Mouse (Mus musculus) brown adipose tissue, adult 24 weeks (tissue): ENCODE data around the gene Gm42791. TPM values are rescaled to one million over a fixed set of nuclear protein-coding genes. Genes with fewer than 3 reads are reported as not detected.

Experiments used
- H3K27ac ChIP-seq: fragments of 200-500 bp; replicated peaks from 2 replicates; pipeline ENCODE4 v1.5.1; 2012; ENCODE audit warnings: low read depth, mild to moderate bottlenecking, low read length
- H3K4me1 ChIP-seq: fragments of 200-500 bp; 2 replicates; pipeline ENCODE4 v1.6.1; 2012; ENCODE audit warnings: low read length, mixed read lengths; ENCODE audit not compliant: control insufficient read depth, insufficient read depth, insufficient read length
- H3K4me3 ChIP-seq: fragments of 200-500 bp; 2 replicates; pipeline ENCODE4 v1.5.1; 2012; ENCODE audit warnings: low read depth, mild to moderate bottlenecking, low read length, moderate library complexity; ENCODE audit not compliant: insufficient read depth
- polyA plus RNA-seq: library from polyadenylated mRNA; stranded (reverse); fragments of >200 nt; gene quantifications from 2 replicates; pipeline ENCODE4 v1.2.4, GENCODE M21; 2012; ENCODE audit not compliant: missing spikeins, insufficient read depth, insufficient read length

Gene Gm42791
- polyA plus RNA-seq, 1 experiment: not detected

DNA sequence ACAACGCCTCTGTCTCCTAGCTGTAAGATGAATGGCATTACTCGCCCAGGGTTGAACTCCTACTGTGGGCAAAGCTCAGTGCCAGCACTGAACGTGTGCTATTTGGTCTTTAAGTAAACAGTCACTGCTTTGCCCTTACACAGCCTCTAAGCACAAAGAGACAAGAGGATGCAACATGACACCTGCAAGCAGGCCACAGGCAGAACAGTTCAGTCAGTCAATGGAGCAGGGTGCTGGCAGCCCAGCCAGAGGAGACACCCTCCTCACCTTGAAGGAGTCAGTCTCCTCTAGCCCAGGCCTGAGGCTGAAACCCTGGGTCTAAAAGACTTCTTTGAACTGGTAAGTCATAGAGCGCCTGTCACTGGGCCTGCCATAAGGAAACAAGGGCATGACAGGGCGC lies 76.9 kb downstream of the Gm42791 start:
- H3K4me1 ChIP-seq: no peaks in the 10 kb centered on the region
- H3K27ac ChIP-seq: no peak overlapping the region
- H3K4me3 ChIP-seq: no peak overlapping the region

DNA sequence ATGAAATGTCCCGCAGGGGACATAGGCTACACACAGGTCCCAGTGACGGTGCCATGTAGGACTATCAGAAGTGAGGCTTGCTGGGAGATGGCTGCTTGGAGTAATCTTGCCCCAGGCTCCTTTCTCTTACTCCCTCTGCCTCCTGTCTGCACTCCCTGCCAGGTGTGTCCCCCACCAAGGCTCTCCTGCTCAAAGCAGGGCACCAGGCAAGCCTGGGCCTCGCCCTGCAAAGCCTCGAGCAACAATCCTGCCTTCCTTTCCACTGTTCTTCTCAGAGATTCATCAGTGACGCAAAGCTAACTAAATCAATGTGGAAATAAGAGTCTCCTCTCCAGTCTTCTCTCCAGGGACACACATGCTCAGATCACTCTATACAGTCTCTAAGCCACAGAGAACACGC lies 78.2 kb downstream of the Gm42791 start:
- Histone ChIP-seq H3K4me1 (no peaks in the 10 kb centered on the region), H3K4me3 (no peak overlapping the region), H3K27ac (no peak overlapping the region)

DNA sequence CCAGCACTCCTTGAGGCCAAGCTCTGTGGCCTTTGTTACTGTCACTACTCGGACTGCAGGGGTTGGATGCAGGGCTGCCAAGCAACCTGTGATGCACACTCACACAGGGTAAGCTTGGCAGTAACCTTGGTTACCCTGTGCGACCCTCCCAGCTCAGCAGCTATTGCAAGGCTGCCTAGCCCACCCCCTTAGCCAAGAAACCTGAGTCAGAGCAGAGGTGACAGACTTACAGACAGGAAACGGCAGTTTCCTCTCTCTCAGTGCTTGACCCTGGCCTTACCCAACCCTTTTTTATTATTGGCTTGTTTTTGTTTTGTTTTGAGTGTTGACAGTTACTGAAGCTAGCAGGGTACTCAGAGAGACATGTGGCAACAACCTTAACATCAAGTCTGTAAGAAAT lies 82.7 kb downstream of the Gm42791 start:
- H3K4me3 ChIP-seq: no peak overlapping the region
- no peak overlapping the region for H3K27ac ChIP-seq
- peaks cover 15% of the 10 kb centered on the region for H3K4me1 ChIP-seq

DNA sequence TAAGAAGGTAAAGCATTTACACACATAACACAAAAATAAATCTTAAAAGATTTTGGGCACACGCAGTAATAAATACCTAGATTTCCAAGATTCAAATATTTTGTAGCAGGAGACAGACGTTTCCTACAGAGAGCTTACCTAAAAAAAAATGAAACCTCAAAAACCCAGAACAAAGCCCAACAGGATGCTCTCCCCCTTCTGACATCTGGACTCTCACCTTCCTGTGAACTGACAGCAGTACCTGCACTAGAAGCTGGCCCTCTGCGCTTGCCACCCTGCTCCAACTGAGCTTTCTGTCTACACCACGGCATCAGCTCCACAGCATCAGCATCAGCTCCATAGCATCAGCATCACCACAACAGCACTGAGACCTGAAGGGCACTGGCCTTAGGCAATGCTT lies 84.9 kb downstream of the Gm42791 start:
- Histone ChIP-seq H3K4me3 (no peak overlapping the region), H3K27ac (no peak overlapping the region), H3K4me1 (peaks cover 15% of the 10 kb centered on the region)

DNA sequence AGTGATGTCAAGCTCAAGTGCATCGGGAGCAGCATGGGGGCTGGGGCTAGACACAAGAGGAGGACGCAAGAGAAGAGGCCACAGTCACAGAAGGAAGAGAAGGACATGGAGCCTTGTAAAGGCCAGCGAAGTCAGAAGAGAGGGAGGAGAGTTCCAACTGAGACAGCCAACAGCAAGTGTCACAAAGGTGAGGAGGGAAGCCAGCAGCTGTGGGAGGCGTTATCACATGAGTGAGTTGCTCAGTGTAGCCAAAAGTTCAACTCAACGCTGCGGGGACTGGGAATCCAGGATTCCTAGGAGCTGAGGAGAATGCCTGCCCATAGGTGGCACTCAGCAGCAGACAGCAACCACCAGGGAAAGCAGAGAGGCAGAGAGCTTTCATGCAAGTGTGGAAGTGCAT lies 85.5 kb downstream of the Gm42791 start:
- Histone ChIP-seq H3K27ac (no peak overlapping the region), H3K4me1 (peaks cover 15% of the 10 kb centered on the region), H3K4me3 (no peak overlapping the region)

DNA sequence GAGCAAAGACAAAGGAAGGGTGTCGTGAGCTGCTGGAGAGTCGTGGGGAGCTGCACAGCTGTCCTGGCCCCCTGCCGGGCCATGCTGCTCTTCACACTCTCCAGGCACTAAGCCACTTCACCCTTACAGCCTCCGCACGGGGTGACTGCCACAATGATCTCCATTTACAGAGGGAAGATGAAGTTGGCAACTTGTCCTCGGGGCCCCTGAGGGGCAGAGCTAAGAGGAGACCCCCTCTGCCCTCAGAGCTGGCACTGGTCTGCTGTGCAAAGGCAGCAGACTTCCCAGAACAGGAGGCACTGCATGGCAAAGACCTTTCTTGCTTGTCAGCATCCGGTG lies 85.9 kb downstream of the Gm42791 start:
- Histone ChIP-seq H3K27ac (no peak overlapping the region), H3K4me1 (peaks cover 15% of the 10 kb centered on the region), H3K4me3 (no peak overlapping the region)

DNA sequence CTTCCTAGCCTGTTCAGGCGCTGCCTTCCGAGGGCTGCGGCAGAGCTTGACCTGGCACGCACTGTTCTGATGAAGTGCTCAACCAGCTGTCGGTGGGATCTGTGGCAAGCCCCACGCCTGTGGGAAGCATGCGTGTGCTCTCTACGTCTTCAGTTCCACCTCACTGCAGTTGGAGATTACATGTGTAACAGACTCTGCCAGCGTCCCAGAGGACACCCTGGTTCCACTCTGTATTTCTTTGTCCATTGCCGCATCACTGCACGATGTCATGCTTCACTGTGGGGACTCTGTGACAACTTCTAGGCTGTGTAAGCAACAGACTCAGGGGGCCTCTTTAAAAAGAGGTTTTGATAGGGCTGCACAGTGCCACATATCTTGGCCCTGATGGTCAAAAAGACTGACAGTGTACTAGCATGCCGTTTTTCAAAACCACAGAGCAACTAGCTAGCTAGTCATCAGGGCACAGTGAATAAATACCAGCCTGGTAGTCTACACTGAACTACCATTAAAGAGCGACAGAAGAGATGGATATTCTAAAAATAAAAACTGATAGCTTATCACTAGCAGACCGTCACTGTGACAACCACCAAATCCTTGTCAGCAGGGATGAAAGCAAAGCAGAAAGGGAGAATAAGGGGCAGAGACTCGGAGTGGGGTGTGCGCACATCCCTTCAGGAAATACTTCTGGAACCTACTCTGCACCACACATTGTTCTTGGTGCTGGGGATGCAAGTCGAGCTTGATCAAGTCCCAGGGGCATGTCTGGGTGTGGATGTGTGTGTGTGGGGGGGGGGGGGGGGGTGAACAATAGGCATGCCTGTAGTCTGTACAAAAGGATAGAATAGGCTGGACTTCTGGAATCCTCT lies 86.5 kb downstream of the Gm42791 start:
- H3K27ac ChIP-seq: no peak overlapping the region
- no peak overlapping the region for H3K4me3 ChIP-seq
- peaks cover 15% of the 10 kb centered on the region for H3K4me1 ChIP-seq

DNA sequence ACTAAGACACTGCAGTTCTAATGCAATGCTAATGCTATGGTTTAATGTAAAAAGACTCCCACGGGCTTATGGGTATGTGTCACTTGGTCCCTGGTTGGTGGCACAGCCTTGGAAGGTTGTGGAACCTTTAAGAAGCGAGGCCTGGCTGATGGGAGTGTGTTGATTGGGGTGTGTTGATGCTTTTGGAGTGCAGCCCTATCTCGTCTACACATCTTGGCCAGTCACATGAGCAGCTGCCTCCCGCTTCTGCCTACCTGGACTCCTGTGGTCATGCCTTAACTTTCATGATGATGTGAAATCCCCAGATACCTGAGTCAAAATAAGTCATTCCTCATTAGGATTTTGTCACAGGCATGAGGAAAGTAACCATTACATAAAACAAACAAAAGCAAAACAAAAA lies 88.6 kb downstream of the Gm42791 start:
- Histone ChIP-seq H3K27ac (no peak overlapping the region), H3K4me3 (no peak overlapping the region), H3K4me1 (peaks cover 15% of the 10 kb centered on the region)

DNA sequence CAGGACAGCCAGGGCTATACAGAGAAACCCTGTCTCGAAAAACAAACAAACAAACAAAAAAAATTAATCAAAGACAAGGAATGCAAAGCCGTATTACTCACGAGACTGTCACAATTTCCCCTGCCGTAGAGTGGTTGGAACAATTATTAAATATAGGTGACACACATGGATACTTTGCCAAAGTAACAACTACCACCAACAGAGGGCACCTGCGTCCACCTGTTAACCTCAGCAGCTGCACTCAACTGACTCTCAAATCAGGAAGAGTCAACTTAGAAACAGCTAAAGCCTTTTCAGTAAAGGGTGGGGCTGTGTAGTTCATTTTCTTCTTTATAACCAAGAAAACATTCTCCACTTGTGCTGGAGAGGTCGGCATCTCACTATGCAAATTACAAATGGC lies 90.1 kb downstream of the Gm42791 start:
- H3K4me1 ChIP-seq: peaks cover 12% of the 10 kb centered on the region
- H3K27ac ChIP-seq: no peak overlapping the region
- H3K4me3 ChIP-seq: no peak overlapping the region

DNA sequence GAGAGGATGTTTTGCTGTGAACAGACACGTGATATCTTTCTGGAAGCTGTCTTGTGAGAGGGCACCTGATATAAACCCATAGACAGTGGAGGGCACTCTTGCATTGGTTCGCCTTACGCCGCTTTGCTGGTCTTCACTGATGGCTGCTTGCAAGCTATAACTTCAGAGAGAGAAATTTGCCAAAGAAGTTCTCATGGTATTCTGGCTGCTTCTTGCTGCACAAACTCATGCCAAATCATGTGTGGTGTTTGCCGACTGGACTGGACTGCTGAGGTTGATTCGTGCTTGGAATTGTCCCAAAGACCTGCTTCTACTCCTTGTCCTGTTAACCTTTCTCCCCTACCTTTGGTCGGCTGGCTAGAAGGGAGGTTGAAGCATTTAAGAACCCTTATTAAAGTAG lies 95.6 kb downstream of the Gm42791 start:
- no peak overlapping the region for H3K27ac ChIP-seq
- no peaks in the 10 kb centered on the region for H3K4me1 ChIP-seq
- no peak overlapping the region for H3K4me3 ChIP-seq

DNA sequence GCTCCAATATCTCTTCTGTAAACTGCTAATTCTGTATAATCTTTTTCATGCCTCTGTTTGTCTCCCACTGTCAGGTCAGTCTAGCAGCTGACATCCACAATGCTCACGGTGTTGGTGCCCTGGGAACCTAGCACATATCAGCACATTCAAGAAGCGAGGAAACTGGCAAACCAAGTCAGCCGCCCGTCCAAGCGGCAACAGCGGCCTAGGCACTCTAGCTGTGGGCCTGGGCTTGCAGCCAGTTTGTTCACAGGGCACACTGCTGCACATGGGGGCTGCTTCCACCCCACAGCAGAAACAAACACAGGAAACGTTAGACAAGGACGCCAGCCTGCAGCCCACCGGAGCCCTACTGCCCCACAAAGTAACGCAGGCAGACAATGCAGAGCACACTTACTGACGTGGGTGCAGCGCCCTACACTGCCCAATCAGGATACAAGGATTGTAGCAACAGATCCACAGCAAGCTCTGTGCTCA lies 97.0 kb downstream of the Gm42791 start:
- no peak overlapping the region for H3K27ac ChIP-seq
- no peaks in the 10 kb centered on the region for H3K4me1 ChIP-seq
- H3K4me3 ChIP-seq: no peak overlapping the region

DNA sequence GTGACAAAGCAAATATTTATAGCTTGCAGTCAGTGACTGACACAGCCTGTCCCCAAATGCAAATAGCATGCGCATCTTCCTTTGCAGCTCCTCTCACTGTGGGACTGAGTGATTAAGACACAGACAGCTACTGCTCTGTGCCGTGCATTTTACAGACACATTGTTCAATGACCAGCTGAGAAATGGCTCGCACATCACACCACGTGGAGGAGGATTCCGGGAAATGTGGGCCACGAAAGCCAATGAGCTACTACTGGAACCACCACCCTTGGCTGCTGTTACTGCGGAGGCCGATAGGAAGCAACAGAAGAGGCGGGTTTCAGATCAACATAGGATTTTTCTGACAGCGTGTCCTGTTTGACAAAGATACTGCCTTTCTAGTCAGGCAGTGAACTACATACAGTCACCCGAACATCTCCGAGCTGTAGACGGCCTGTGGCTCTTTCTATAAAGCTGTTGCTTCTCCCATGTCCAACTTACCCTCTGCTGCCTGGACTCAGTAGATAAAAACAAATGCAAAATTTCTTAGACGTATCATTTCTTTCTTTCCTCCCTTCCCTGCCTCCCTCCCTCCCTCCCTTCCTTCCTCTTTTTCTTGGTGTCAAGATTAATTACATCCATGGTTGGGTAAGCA lies 97.8 kb downstream of the Gm42791 start:
- Histone ChIP-seq H3K4me3 (no peak overlapping the region), H3K4me1 (no peaks in the 10 kb centered on the region), H3K27ac (no peak overlapping the region)

DNA sequence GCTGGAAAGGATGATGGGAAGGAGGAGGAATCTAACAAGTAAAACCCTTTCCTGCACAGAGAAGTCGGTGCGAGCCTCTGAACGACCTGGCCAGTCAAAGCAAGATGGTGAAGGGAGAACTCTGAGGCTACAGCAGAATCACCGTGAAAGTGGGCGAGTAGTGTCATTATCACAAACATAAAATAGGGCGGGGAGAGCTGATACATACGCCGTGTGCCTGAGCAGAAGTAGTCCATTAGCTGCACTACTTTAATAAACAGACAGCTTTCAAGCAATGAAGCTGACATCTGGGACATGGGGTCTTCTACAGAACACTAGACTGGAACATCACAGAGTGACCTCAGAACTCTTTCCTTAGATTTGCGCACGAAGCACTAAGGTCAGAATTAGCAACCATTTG lies 98.4 kb downstream of the Gm42791 start:
- no peaks in the 10 kb centered on the region for H3K4me1 ChIP-seq
- no peak overlapping the region for H3K27ac ChIP-seq
- H3K4me3 ChIP-seq: no peak overlapping the region

DNA sequence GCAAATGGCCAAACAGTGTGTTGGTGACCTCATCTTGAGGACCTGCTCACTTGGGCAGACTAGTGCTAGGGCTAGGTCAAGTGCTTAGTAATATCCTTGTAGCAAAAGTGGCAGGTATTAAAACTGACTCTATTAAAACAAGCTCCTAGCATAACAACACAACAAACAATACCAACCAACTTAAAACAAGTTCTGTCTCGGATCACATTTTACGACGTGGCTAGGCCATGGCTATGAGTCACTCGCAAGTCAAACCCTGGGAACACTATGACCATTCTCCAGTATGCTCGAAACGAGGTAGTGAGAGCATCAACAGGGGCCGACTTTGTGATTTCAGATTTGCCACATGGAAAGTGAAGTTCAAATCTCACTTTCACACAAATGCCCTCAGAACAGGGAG lies 99.1 kb downstream of the Gm42791 start:
- Histone ChIP-seq H3K27ac (no peak overlapping the region), H3K4me1 (no peaks in the 10 kb centered on the region), H3K4me3 (no peak overlapping the region)

DNA sequence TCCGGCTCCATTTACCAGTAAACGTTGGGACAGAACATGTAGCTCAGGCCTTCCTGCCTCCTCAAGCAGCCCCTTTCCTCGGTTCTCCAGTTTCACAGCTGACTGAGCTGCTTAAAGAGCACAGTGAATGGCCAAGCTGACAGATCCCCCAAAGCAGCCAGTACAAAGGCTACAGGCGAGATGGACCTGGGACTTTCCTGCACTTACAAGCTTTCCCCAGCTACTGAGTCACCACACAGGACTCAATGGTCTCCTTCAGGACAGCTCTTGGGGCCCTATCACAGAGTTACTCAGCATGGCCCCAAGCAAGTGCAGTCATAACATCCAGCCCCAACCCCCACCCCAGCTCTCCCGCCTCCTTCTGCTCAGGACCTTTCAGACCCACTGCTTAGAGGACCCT lies 99.9 kb downstream of the Gm42791 start:
- Histone ChIP-seq H3K4me1 (no peaks in the 10 kb centered on the region), H3K4me3 (no peak overlapping the region), H3K27ac (no peak overlapping the region)

DNA sequence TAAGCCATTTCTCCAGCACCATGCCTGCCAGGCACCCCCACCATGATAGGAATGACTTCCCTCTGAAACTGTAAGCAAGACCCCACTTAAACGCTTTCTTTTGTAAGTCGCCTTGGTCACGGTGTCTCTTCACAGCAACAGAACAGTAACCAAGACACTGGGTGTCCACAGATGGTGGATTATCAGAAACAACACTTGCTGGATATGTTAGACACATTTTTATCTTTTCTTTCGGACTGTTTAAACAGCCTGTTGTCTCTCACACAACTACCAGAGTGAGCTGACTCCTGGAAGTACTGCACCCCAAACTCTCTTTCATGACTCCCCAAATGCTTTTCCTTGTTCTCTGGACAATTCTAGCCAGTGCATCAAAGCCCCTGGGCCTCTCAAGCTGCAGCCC lies 104.7 kb downstream of the Gm42791 start:
- no peak overlapping the region for H3K4me3 ChIP-seq
- H3K27ac ChIP-seq: no peak overlapping the region
- H3K4me1 ChIP-seq: no peaks in the 10 kb centered on the region
